Mouse (Mus musculus) lung, postnatal 0 days (tissue): ENCODE results near the gene Hmgb1. TPM values are rescaled to one million over a fixed set of nuclear protein-coding genes. Genes with fewer than 3 reads are reported as not detected.

Source experiments
- ATAC-seq: fragments of 200-750 bp; cut with Nextera tagmentation; 2 replicates; pipeline ENCODE4 v1.8.0; 2017; ENCODE audit warnings: moderate library complexity
- DNase-seq: peaks from one replicate; pipeline ENCODE4 v3.0.0-alpha.2; 2016; ENCODE audit warnings: low spot score
- H3K27ac ChIP-seq: fragments of 300-500 bp; sonication (generic); 2 replicates; pipeline ENCODE4 v1.5.1; 2014; ENCODE audit warnings: antibody characterized with exemption, mild to moderate bottlenecking, low read length, mixed read lengths
- H3K27me3 ChIP-seq: fragments of 300-500 bp; sonication (generic); replicated peaks from 2 replicates; pipeline ENCODE4 v1.6.1; 2014; ENCODE audit warnings: low read length, mixed read lengths; ENCODE audit not compliant: insufficient read depth
- H3K36me3 ChIP-seq: fragments of 300-500 bp; sonication (generic); 2 replicates; pipeline ENCODE4 v1.6.1; 2014; ENCODE audit warnings: low read length, mixed read lengths; ENCODE audit not compliant: insufficient read depth
- H3K4me1 ChIP-seq: fragments of 300-500 bp; sonication (generic); 2 replicates; pipeline ENCODE4 v1.6.1; 2014; ENCODE audit warnings: antibody characterized with exemption, low read depth, low read length, mixed read lengths; ENCODE audit not compliant: insufficient read depth
- H3K4me2 ChIP-seq: fragments of 300-500 bp; sonication (generic); replicated peaks from 2 replicates; pipeline ENCODE4 v1.6.1; 2014; ENCODE audit warnings: low read depth, mild to moderate bottlenecking, low read length, moderate library complexity, mixed read lengths
- H3K4me3 ChIP-seq: fragments of 300-500 bp; sonication (generic); 2 replicates; pipeline ENCODE4 v1.5.1; 2014; ENCODE audit warnings: low read depth, low read length
- H3K9ac ChIP-seq: fragments of 300-500 bp; sonication (generic); replicated peaks from 2 replicates; pipeline ENCODE4 v1.6.1; 2014; ENCODE audit warnings: low read depth, mild to moderate bottlenecking
- H3K9me3 ChIP-seq: fragments of 300-500 bp; sonication (generic); 2 replicates; pipeline ENCODE4 v1.6.1; 2016; ENCODE audit warnings: low read length, mixed read lengths
- CTCF ChIP-seq: IDR thresholded peaks from 2 replicates; pipeline ENCODE4 v1.5.1; 2016; ENCODE audit warnings: antibody characterized with exemption, mild to moderate bottlenecking
- EP300 ChIP-seq: IDR thresholded peaks from 2 replicates; pipeline ENCODE4 v1.6.1; 2016; ENCODE audit warnings: antibody characterized with exemption, mild to moderate bottlenecking, control low read depth
- WGBS: fragments of 180-500 bp; shearing (Covaris S2); extraction: QIAGEN DNeasy Blood & Tissue Kit; methylation state at CpG from one replicate; pipeline ENCODE4 v1.1.7; 2014; 5-methylcytosine and 5-hydroxymethylcytosine counted together
- polyA plus RNA-seq: library from polyadenylated mRNA; unstranded; fragments of >200 nt; fragmentation: Nextera tagmentation; extraction: Ambion mirVana; gene quantifications from 2 replicates; pipeline ENCODE4 v1.2.1, GENCODE M21; 2015

The Hmgb1 gene
- polyA plus RNA-seq, 1 experiment from 2014 or later = 616 TPM

GRCm38 (mm10) chr5:149088891-149089290 lies 95.4 kb downstream of the Hmgb1 start:
- Histone ChIP-seq H3K9ac (no peak overlapping the region), H3K36me3 (no peaks in the 10 kb centered on the region), H3K4me2 (no peak overlapping the region), H3K9me3 (no peaks in the 10 kb centered on the region), H3K27ac (no peak overlapping the region), H3K4me1 (no peaks in the 10 kb centered on the region), H3K4me3 (no peak overlapping the region), H3K27me3 (no peaks in the 10 kb centered on the region)
- 83% methylated on average over 6 of the region's 6 CpGs for WGBS
- peak; percentile 27 for DNase-seq
- ATAC-seq = no peak
- TF ChIP-seq EP300 = no peak
- no peak for TF ChIP-seq CTCF

- 73% methylated on average over 3 of the region's 3 CpGs for WGBS
- Histone ChIP-seq H3K36me3 (no peaks in the 10 kb centered on the region), H3K4me3 (no peak overlapping the region), H3K27me3 (no peaks in the 10 kb centered on the region), H3K9me3 (no peaks in the 10 kb centered on the region), H3K9ac (no peak overlapping the region), H3K27ac (no peak overlapping the region), H3K4me2 (no peak overlapping the region), H3K4me1 (no peaks in the 10 kb centered on the region)
- DNase-seq = no peak
- no peak for ATAC-seq
- no peak for TF ChIP-seq EP300
- peak; percentile 43 for TF ChIP-seq CTCF
Measured at GRCm38 (mm10) chr5:149088149-149088548, 96.1 kb downstream of the Hmgb1 start.

- H3K36me3 ChIP-seq = no peaks in the 10 kb centered on the region
- H3K4me1 ChIP-seq = no peaks in the 10 kb centered on the region
- H3K4me2 ChIP-seq = no peak overlapping the region
- H3K9me3 ChIP-seq = no peaks in the 10 kb centered on the region
- H3K27ac ChIP-seq = no peak overlapping the region
- DNase-seq (no peak), ATAC-seq (no peak)
- no peak overlapping the region for H3K4me3 ChIP-seq
- 82% methylated on average over 10 of the region's 10 CpGs for WGBS
- no peaks in the 10 kb centered on the region for H3K27me3 ChIP-seq
- no peak overlapping the region for H3K9ac ChIP-seq
- TF ChIP-seq EP300 = no peak
- TF ChIP-seq CTCF = no peak
Measured at GRCm38 (mm10) chr5:149086382-149087244, 97.7 kb downstream of the Hmgb1 start.

- H3K36me3 ChIP-seq = no peaks in the 10 kb centered on the region
- no peak overlapping the region for H3K4me3 ChIP-seq
- no peaks in the 10 kb centered on the region for H3K27me3 ChIP-seq
- no peak overlapping the region for H3K9ac ChIP-seq
- no peak overlapping the region for H3K4me2 ChIP-seq
- no peaks in the 10 kb centered on the region for H3K9me3 ChIP-seq
- DNase-seq = no peak
- no peaks in the 10 kb centered on the region for H3K4me1 ChIP-seq
- H3K27ac ChIP-seq = no peak overlapping the region
- TF ChIP-seq CTCF (no peak), EP300 (no peak)
- WGBS = 91% methylated on average over 8 of the region's 8 CpGs
- ATAC-seq = no peak
Measured at GRCm38 (mm10) chr5:149080466-149080865, 103.8 kb downstream of the Hmgb1 start.

- H3K27me3 ChIP-seq = no peaks in the 10 kb centered on the region
- 61% methylated on average over 7 of the region's 7 CpGs for WGBS
- ATAC-seq (no peak), DNase-seq (no peak)
- no peaks in the 10 kb centered on the region for H3K4me1 ChIP-seq
- H3K27ac ChIP-seq = no peak overlapping the region
- H3K4me3 ChIP-seq = no peak overlapping the region
- no peaks in the 10 kb centered on the region for H3K36me3 ChIP-seq
- TF ChIP-seq EP300 (no peak), CTCF (no peak)
- no peak overlapping the region for H3K9ac ChIP-seq
- no peaks in the 10 kb centered on the region for H3K9me3 ChIP-seq
- H3K4me2 ChIP-seq = peak overlapping the region; percentile 37; the same call in 1 of the 2 replicates
Measured at GRCm38 (mm10) chr5:149079758-149080150, 104.5 kb downstream of the Hmgb1 start.

- WGBS = 14% methylated on average over 18 of the region's 18 CpGs
- H3K27ac ChIP-seq = peak overlapping the region; percentile 78; the same call in 1 of the 2 replicates
- no peak overlapping the region for H3K9ac ChIP-seq
- no peaks in the 10 kb centered on the region for H3K9me3 ChIP-seq
- TF ChIP-seq CTCF (peak; percentile 41), EP300 (peak; percentile 81)
- ATAC-seq (peak; percentile 96), DNase-seq (peak; percentile 83)
- H3K4me2 ChIP-seq = peak overlapping the region; percentile 37
- H3K27me3 ChIP-seq = no peaks in the 10 kb centered on the region
- H3K36me3 ChIP-seq = no peaks in the 10 kb centered on the region
- no peak overlapping the region for H3K4me3 ChIP-seq
- no peaks in the 10 kb centered on the region for H3K4me1 ChIP-seq
Measured at GRCm38 (mm10) chr5:149079018-149079757, 105.1 kb downstream of the Hmgb1 start.
